Mouse (Mus musculus): Measurements from ENCODE around the gene Slc16a7. TPM values are rescaled to one million over a fixed set of nuclear protein-coding genes. Genes with fewer than 3 reads are reported as not detected.

Slc16a7 gene
- polyA plus RNA-seq, 1 experiment from 2014 or later, result 3.7 TPM

- 70% methylated on average over 6 of the region's 6 CpGs for WGBS
- no peaks in the 10 kb centered on the region for H3K4me1 ChIP-seq
- no peak overlapping the region for H3K9ac ChIP-seq
- H3K4me2 ChIP-seq, result no peak overlapping the region
- H3K9me3 ChIP-seq, result no peaks in the 10 kb centered on the region
- no peaks in the 10 kb centered on the region for H3K27me3 ChIP-seq
- H3K36me3 ChIP-seq, result no peaks in the 10 kb centered on the region
- H3K4me3 ChIP-seq, result no peak overlapping the region
- ATAC-seq (ENCODE audit: insufficient number of reproducible peaks, low FRiP score, low TSS enrichment, low read depth), result no peak
- no peak overlapping the region for H3K27ac ChIP-seq
These were observed 71.9 kb downstream of the Slc16a7 start for GRCm38 (mm10) chr10:125317317-125317716.

GRCm38 (mm10) chr10:125310855-125311254 is 78.4 kb downstream of the Slc16a7 start:
- no peak overlapping the region for H3K4me3 ChIP-seq
- no peaks in the 10 kb centered on the region for H3K4me1 ChIP-seq
- WGBS, result 94% methylated on average over 2 of the region's 2 CpGs

GRCm38 (mm10) chr10:125298036-125298435 is 91.2 kb downstream of the Slc16a7 start:
- Histone ChIP-seq H3K27me3 (no peaks in the 10 kb centered on the region), H3K9ac (no peak overlapping the region)

More at GRCm38 (mm10) chr10:125310855-125311254, 78.4 kb downstream of the Slc16a7 start:
- no peaks in the 10 kb centered on the region for H3K9me3 ChIP-seq
- no peaks in the 10 kb centered on the region for H3K36me3 ChIP-seq
- no peak overlapping the region for H3K27ac ChIP-seq
- H3K9ac ChIP-seq, result no peak overlapping the region
- ATAC-seq (ENCODE audit: insufficient number of reproducible peaks, low FRiP score, low TSS enrichment, low read depth), result no peak
- H3K27me3 ChIP-seq, result no peaks in the 10 kb centered on the region
- H3K4me2 ChIP-seq, result no peak overlapping the region

GRCm38 (mm10) chr10:125290320-125290719 is 98.9 kb downstream of the Slc16a7 start:
- no peak overlapping the region for H3K9ac ChIP-seq
- no peaks in the 10 kb centered on the region for H3K9me3 ChIP-seq
- H3K27me3 ChIP-seq, result no peaks in the 10 kb centered on the region
- H3K36me3 ChIP-seq, result no peaks in the 10 kb centered on the region
- ATAC-seq (ENCODE audit: insufficient number of reproducible peaks, low FRiP score, low TSS enrichment, low read depth), result no peak
- no peaks in the 10 kb centered on the region for H3K4me1 ChIP-seq
- WGBS, result 81% methylated on average over 9 of the region's 9 CpGs
- no peak overlapping the region for H3K4me3 ChIP-seq
- H3K27ac ChIP-seq, result no peak overlapping the region
- no peak overlapping the region for H3K4me2 ChIP-seq

More at GRCm38 (mm10) chr10:125298036-125298435, 91.2 kb downstream of the Slc16a7 start:
- no peak for ATAC-seq (ENCODE audit: insufficient number of reproducible peaks, low FRiP score, low TSS enrichment, low read depth)
- no peak overlapping the region for H3K4me3 ChIP-seq
- H3K27ac ChIP-seq, result no peak overlapping the region
- no peaks in the 10 kb centered on the region for H3K9me3 ChIP-seq
- 78% methylated on average over 6 of the region's 6 CpGs for whole genome bisulfite sequencing
- H3K4me2 ChIP-seq, result no peak overlapping the region
- no peaks in the 10 kb centered on the region; the same call in 1 of the 2 replicates for H3K4me1 ChIP-seq
- no peaks in the 10 kb centered on the region for H3K36me3 ChIP-seq

GRCm38 (mm10) chr10:125288560-125288959 is 100.7 kb downstream of the Slc16a7 start:
- no peak overlapping the region for H3K27ac ChIP-seq
- 42% methylated on average over 6 of the region's 6 CpGs for WGBS
- ATAC-seq (ENCODE audit: insufficient number of reproducible peaks, low FRiP score, low TSS enrichment, low read depth), result no peak

GRCm38 (mm10) chr10:125285386-125285785 is 103.9 kb downstream of the Slc16a7 start:
- 73% methylated on average over 5 of the region's 5 CpGs for WGBS
- H3K4me2 ChIP-seq, result no peak overlapping the region

More at GRCm38 (mm10) chr10:125288560-125288959, 100.7 kb downstream of the Slc16a7 start:
- no peaks in the 10 kb centered on the region for H3K36me3 ChIP-seq
- H3K4me2 ChIP-seq, result no peak overlapping the region
- no peaks in the 10 kb centered on the region for H3K9me3 ChIP-seq
- no peaks in the 10 kb centered on the region for H3K27me3 ChIP-seq
- no peak overlapping the region for H3K9ac ChIP-seq
- no peak overlapping the region for H3K4me3 ChIP-seq
- no peaks in the 10 kb centered on the region for H3K4me1 ChIP-seq

GRCm38 (mm10) chr10:125275149-125275848 is 114.0 kb downstream of the Slc16a7 start:
- ATAC-seq (ENCODE audit: insufficient number of reproducible peaks, low FRiP score, low TSS enrichment, low read depth), result no peak
- Histone ChIP-seq H3K9ac (no peak overlapping the region), H3K9me3 (no peaks in the 10 kb centered on the region), H3K4me2 (no peak overlapping the region), H3K36me3 (no peaks in the 10 kb centered on the region), H3K4me1 (no peaks in the 10 kb centered on the region), H3K4me3 (no peak overlapping the region), H3K27ac (no peak overlapping the region), H3K27me3 (no peaks in the 10 kb centered on the region)
- 71% methylated on average over 12 of the region's 12 CpGs for WGBS

More at GRCm38 (mm10) chr10:125285386-125285785, 103.9 kb downstream of the Slc16a7 start:
- Histone ChIP-seq H3K4me1 (no peaks in the 10 kb centered on the region), H3K9ac (no peak overlapping the region), H3K36me3 (no peaks in the 10 kb centered on the region), H3K9me3 (no peaks in the 10 kb centered on the region), H3K27me3 (no peaks in the 10 kb centered on the region), H3K27ac (no peak overlapping the region), H3K4me3 (no peak overlapping the region)
- no peak for ATAC-seq (ENCODE audit: insufficient number of reproducible peaks, low FRiP score, low TSS enrichment, low read depth)

- Histone ChIP-seq H3K27me3 (no peaks in the 10 kb centered on the region), H3K4me3 (no peak overlapping the region), H3K4me2 (no peak overlapping the region), H3K27ac (no peak overlapping the region), H3K4me1 (no peaks in the 10 kb centered on the region), H3K36me3 (no peaks in the 10 kb centered on the region), H3K9me3 (no peaks in the 10 kb centered on the region), H3K9ac (no peak overlapping the region)
- ATAC-seq (ENCODE audit: insufficient number of reproducible peaks, low FRiP score, low TSS enrichment, low read depth), result no peak
- 68% methylated on average over 5 of the region's 5 CpGs for WGBS
These were observed 114.6 kb downstream of the Slc16a7 start for GRCm38 (mm10) chr10:125274519-125275148.

- Histone ChIP-seq H3K4me1 (no peaks in the 10 kb centered on the region), H3K9ac (no peak overlapping the region), H3K4me3 (no peak overlapping the region), H3K36me3 (no peaks in the 10 kb centered on the region), H3K4me2 (no peak overlapping the region), H3K27me3 (no peaks in the 10 kb centered on the region), H3K9me3 (no peaks in the 10 kb centered on the region), H3K27ac (peak overlapping the region; percentile 54)
- WGBS, result 32% methylated on average over 7 of the region's 7 CpGs
- ATAC-seq (ENCODE audit: insufficient number of reproducible peaks, low FRiP score, low TSS enrichment, low read depth), result no peak
These were observed 115.5 kb downstream of the Slc16a7 start for GRCm38 (mm10) chr10:125273759-125274158.

- no peaks in the 10 kb centered on the region for H3K36me3 ChIP-seq
- 79% methylated on average over 5 of the region's 5 CpGs for WGBS
- ATAC-seq (ENCODE audit: insufficient number of reproducible peaks, low FRiP score, low TSS enrichment, low read depth), result no peak
These were observed 117.8 kb downstream of the Slc16a7 start for GRCm38 (mm10) chr10:125271448-125271847.

GRCm38 (mm10) chr10:125270266-125270665 is 119.0 kb downstream of the Slc16a7 start:
- H3K36me3 ChIP-seq, result no peaks in the 10 kb centered on the region
- H3K4me2 ChIP-seq, result no peak overlapping the region
- peaks cover 6% of the 10 kb centered on the region; the same call in 1 of the 2 replicates for H3K4me1 ChIP-seq
- ATAC-seq (ENCODE audit: insufficient number of reproducible peaks, low FRiP score, low TSS enrichment, low read depth), result no peak
- no peaks in the 10 kb centered on the region for H3K27me3 ChIP-seq
- 81% methylated on average over 5 of the region's 5 CpGs for WGBS
- no peak overlapping the region for H3K4me3 ChIP-seq
- H3K27ac ChIP-seq, result no peak overlapping the region
- H3K9ac ChIP-seq, result no peak overlapping the region
- H3K9me3 ChIP-seq, result no peaks in the 10 kb centered on the region

More at GRCm38 (mm10) chr10:125271448-125271847, 117.8 kb downstream of the Slc16a7 start:
- Histone ChIP-seq H3K4me3 (no peak overlapping the region), H3K9ac (no peak overlapping the region), H3K4me1 (no peaks in the 10 kb centered on the region), H3K27me3 (no peaks in the 10 kb centered on the region), H3K4me2 (no peak overlapping the region), H3K9me3 (no peaks in the 10 kb centered on the region), H3K27ac (no peak overlapping the region)

GRCm38 (mm10) chr10:125266322-125266721 is 122.9 kb downstream of the Slc16a7 start:
- ATAC-seq (ENCODE audit: insufficient number of reproducible peaks, low FRiP score, low TSS enrichment, low read depth), result no peak
- H3K36me3 ChIP-seq, result no peaks in the 10 kb centered on the region
- no peaks in the 10 kb centered on the region for H3K27me3 ChIP-seq
- 43% methylated on average over 4 of the region's 4 CpGs for WGBS
- peaks cover 6% of the 10 kb centered on the region; the same call in 1 of the 2 replicates for H3K4me1 ChIP-seq
- H3K4me2 ChIP-seq, result no peak overlapping the region
- H3K4me3 ChIP-seq, result no peak overlapping the region
- H3K27ac ChIP-seq, result no peak overlapping the region
- no peaks in the 10 kb centered on the region for H3K9me3 ChIP-seq
- no peak overlapping the region for H3K9ac ChIP-seq
